In genomic region chr8:111676237-111676636, GRCm38 (mm10) we compare ENCODE assay signal across 11 mouse cellular contexts. TPM values are rescaled to one million over a fixed set of nuclear protein-coding genes. Genes with fewer than 3 reads are reported as not detected.
A peak's percentile ranks its signal among the peaks of the same experiment; 100 is the strongest.
DNase-seq lines count a peak whose midpoint lies in the region; ATAC-seq and TF ChIP-seq lines count a peak whose summit lies in the region.
"Had no signal": no experiment of that assay in that cellular context is flagged by ENCODE, and none has a peak within 500 bp of the region (broad histone marks: within the 10 kb centered on the region; RNA-seq: fewer than 3 reads in every experiment).

No protein-coding gene starts in this region.

- H3K9me3 ChIP-seq in liver, embryonic 11.5 days (ENCODE audit: control insufficient read depth, low read length) = 0 out of 2 replicates have a peak, but pooled peaks cover 3% of the 10 kb centered on the region
- no peaks in the 10 kb centered on the region for H3K9me3 ChIP-seq in MEL (replicated peaks; ENCODE audit: insufficient read depth, low read length)
- H3K9me3 ChIP-seq: heart, embryonic 13.5 days had no signal

- H3K4me1 ChIP-seq in liver, embryonic 11.5 days (replicated peaks; ENCODE audit: control insufficient read depth, insufficient read depth, low read length) = no peaks in the 10 kb centered on the region
- peaks cover 0 to 7% of the 10 kb centered on the region in 2 experiments; a peak in 2 of 4 replicates for H3K4me1 ChIP-seq in MEL (ENCODE audit: control insufficient read depth in 1 of 2, insufficient read depth in 2 of 2, low read length in 2 of 2)
- H3K4me1 ChIP-seq: heart, embryonic 13.5 days had no signal

- TF ChIP-seq RAD21 in MEL (IDR thresholded peaks at IDR 0.05; ENCODE audit: low read depth, low read length) = peak; percentile 67

- no peak overlapping the region for H3K9ac ChIP-seq in liver, embryonic 11.5 days (ENCODE audit: low read depth, low read length)
- H3K9ac ChIP-seq in MEL (ENCODE audit: control insufficient read depth, low read depth, low read length, poor library complexity, severe bottlenecking) = no peak overlapping the region
- H3K9ac ChIP-seq: heart, embryonic 13.5 days had no signal

- DNase-seq in CD4-positive, CD25-positive, alpha-beta regulatory T cell, adult 2 months (ENCODE audit: low read depth, low spot score) = peak; percentile 61
- peak; percentile 31 for DNase-seq in liver
- no peak for DNase-seq in liver, embryonic 11.5 days (ENCODE audit: low spot score)
- DNase-seq in MEL (ENCODE audit: low read depth, low spot score) = peak; percentile 57
- DNase-seq in naive thymus-derived CD4-positive, alpha-beta T cell, adult 2 months (ENCODE audit: low read depth) = peak; percentile 59
- DNase-seq in right cerebral cortex, postnatal 25 days = no peak
- no peak for DNase-seq in embryo, embryonic 10.5 days (ENCODE audit: low spot score)
- DNase-seq: layer of hippocampus, adult 9-11 months had no signal

- 71% methylated on average over 8 of the region's 8 CpGs for WGBS in liver, embryonic 11.5 days

- TF ChIP-seq CTCF in MEL (IDR thresholded peaks at IDR 0.05 in 2 of 3, conservative IDR thresholded peaks at IDR 0.05 in 1 of 3; ENCODE audit: control insufficient read depth in 1 of 3, insufficient read depth in 1 of 3, low read depth in 2 of 3, low read length in 3 of 3, poor library complexity in 1 of 3, severe bottlenecking in 1 of 3) = peak; percentile 70 to 87 (median 79)

- peaks cover 4% of the 10 kb centered on the region for H3K27me3 ChIP-seq in liver, embryonic 11.5 days (replicated peaks; ENCODE audit: control insufficient read depth, insufficient read depth, low read length)
- no peaks in the 10 kb centered on the region for H3K27me3 ChIP-seq in MEL (ENCODE audit: control insufficient read depth in 1 of 2, insufficient read depth in 2 of 2, low read length in 2 of 2)
- H3K27me3 ChIP-seq: heart, embryonic 13.5 days had no signal

- peaks cover 3% of the 10 kb centered on the region; the same call in 1 of the 2 replicates for H3K36me3 ChIP-seq in liver, embryonic 11.5 days (ENCODE audit: control insufficient read depth, insufficient read depth, low read length)
- H3K36me3 ChIP-seq in MEL (ENCODE audit: control insufficient read depth in 1 of 2, insufficient read depth in 2 of 2, low read length in 2 of 2) = no peaks in the 10 kb centered on the region; a peak in 1 of 4 replicates

- no peak overlapping the region for H3K4me3 ChIP-seq in liver, embryonic 11.5 days (ENCODE audit: low read depth, low read length)
- no peak overlapping the region for H3K4me3 ChIP-seq in MEL (ENCODE audit: control insufficient read depth in 1 of 2, insufficient read depth in 1 of 2, low read depth in 2 of 2, low read length in 2 of 2)
- H3K4me3 ChIP-seq: heart, embryonic 13.5 days had no signal

- no peak for ATAC-seq in CD4-positive, CD25-positive, alpha-beta regulatory T cell, adult 4 months
- no peak for ATAC-seq in liver, embryonic 11.5 days (replicated peaks; ENCODE audit: low FRiP score)
- ATAC-seq: forebrain, embryonic 16.5 days had no signal

- no peak overlapping the region for H3K4me2 ChIP-seq in liver, embryonic 11.5 days
- H3K4me2 ChIP-seq: heart, embryonic 13.5 days had no signal

- no peak overlapping the region for H3K27ac ChIP-seq in liver, embryonic 11.5 days (ENCODE audit: low read depth, low read length)
- no peak overlapping the region for H3K27ac ChIP-seq in MEL (ENCODE audit: control insufficient read depth, low read depth, low read length)
- H3K27ac ChIP-seq: heart, embryonic 13.5 days had no signal

- H3K79me2 ChIP-seq in MEL (ENCODE audit: control insufficient read depth, insufficient read depth, low read length, poor library complexity) = no peaks in the 10 kb centered on the region

- no peak for TF ChIP-seq EP300 in MEL (IDR thresholded peaks at IDR 0.05; ENCODE audit: low read depth in 1 of 2, low read length in 2 of 2)

- no peak for TF ChIP-seq POLR2A in MEL (IDR thresholded peaks at IDR 0.05; ENCODE audit: control insufficient read depth in 1 of 2, insufficient read depth in 1 of 2, low read depth in 1 of 2, low read length in 2 of 2, poor library complexity in 1 of 2)

TF ChIP-seq in MEL, 35 proteins besides CTCF, POLR2A, EP300 and RAD21:
- TF ChIP-seq HCFC1 (IDR thresholded peaks at IDR 0.05; ENCODE audit: low read depth, low read length) (no peak), SIN3A (IDR thresholded peaks at IDR 0.05; ENCODE audit: low read length) (no peak), ZC3H11A (IDR thresholded peaks at IDR 0.05; ENCODE audit: low read depth, low read length) (peak; percentile 44), SMC3 (IDR thresholded peaks at IDR 0.05; ENCODE audit: low read depth, low read length) (peak; percentile 43; the same call in 1 of the 2 replicates), ZKSCAN1 (IDR thresholded peaks at IDR 0.05; ENCODE audit: low read depth, low read length) (no peak), MEF2A (IDR thresholded peaks at IDR 0.05; ENCODE audit: extremely low read depth, insufficient replicate concordance, low read depth, low read length, poor library complexity, severe bottlenecking) (no peak), CHD1 (IDR thresholded peaks at IDR 0.05; ENCODE audit: low read depth, low read length) (no peak), USF2 (IDR thresholded peaks at IDR 0.05; ENCODE audit: borderline replicate concordance in 1 of 2, insufficient read depth in 1 of 2, low read depth in 1 of 2, low read length in 2 of 2) (no peak)

RNA-seq across cellular contexts. Expression of gene Ctrb1, which starts 14.6 kb away (rescaled TPM):
- polyA plus RNA-seq in CD4-positive, CD25-positive, alpha-beta regulatory T cell, adult 4 months (2017; shearing (Covaris generic)) = not detected
- not detected in 2 replicates for polyA plus RNA-seq in liver, embryonic 11.5 days (2014; fragmentation: Nextera tagmentation; extraction: Ambion mirVana)
- not detected in 2 replicates for total RNA-seq in MEL (2012; rRNA removed)
- polyA plus RNA-seq in MEL (2012; ENCODE audit: insufficient read depth in 1 of 2, insufficient read length in 2 of 2, low read depth in 1 of 2, low replicate concordance in 2 of 2, missing spikeins in 1 of 2) = not detected
- polyA plus RNA-seq: forebrain, embryonic 16.5 days; heart, embryonic 13.5 days had no signal

RNA-seq across cellular contexts. Expression of gene Zfp1, which starts 33.0 kb away (rescaled TPM):
- 10 to 100 TPM; 41.3 to 41.7 TPM for polyA plus RNA-seq in CD4-positive, CD25-positive, alpha-beta regulatory T cell, adult 4 months (2017; shearing (Covaris generic))
- 14.2 and 15.6 TPM in 2 replicates for polyA plus RNA-seq in liver, embryonic 11.5 days (2014; fragmentation: Nextera tagmentation; extraction: Ambion mirVana)
- 12.0 and 12.2 TPM in 2 replicates for total RNA-seq in MEL (2012; rRNA removed)
- polyA plus RNA-seq in MEL (2012; ENCODE audit: insufficient read depth in 1 of 2, insufficient read length in 2 of 2, low read depth in 1 of 2, low replicate concordance in 2 of 2, missing spikeins in 1 of 2) = 10 to 100 TPM in 1 of 2 experiments, not detected in 1; 12.4 TPM

RNA-seq across cellular contexts. Expression of gene Ldhd, which starts 46.1 kb away (rescaled TPM):
- 1 to 10 TPM in 1 of 2 experiments, under 1 TPM in 1; 0.98 to 2.0 TPM for polyA plus RNA-seq in CD4-positive, CD25-positive, alpha-beta regulatory T cell, adult 4 months (2017; shearing (Covaris generic))
- 0.10 and 0.16 TPM in 2 replicates for polyA plus RNA-seq in liver, embryonic 11.5 days (2014; fragmentation: Nextera tagmentation; extraction: Ambion mirVana)
- total RNA-seq in MEL (2012; rRNA removed) = 0.03 and 0.04 TPM in 2 replicates
- polyA plus RNA-seq in MEL (2012; ENCODE audit: insufficient read depth in 1 of 2, insufficient read length in 2 of 2, low read depth in 1 of 2, low replicate concordance in 2 of 2, missing spikeins in 1 of 2) = not detected

Comparison
In these comparisons a context has a peak if more than half of its experiments do, and no peak if none do; other contexts are left out.
1. DNase-seq: peak in CD4-positive, CD25-positive, alpha-beta regulatory T cell, adult 2 months (single experiment), liver (single experiment), MEL (single experiment) and naive thymus-derived CD4-positive, alpha-beta T cell, adult 2 months (single experiment); none in liver, embryonic 11.5 days (single experiment), right cerebral cortex, postnatal 25 days (single experiment) and embryo, embryonic 10.5 days (single experiment).